Mouse (Mus musculus): ENCODE measurements around the gene Gm5155.
"Not testable (repeated sequence)": the region's sequence is repeated elsewhere in the genome, so short reads cannot be mapped to it uniquely, and the experiment has no call there.

The Gm5155 gene

GRCm38 (mm10) chr7:17871467-17871866, at the start of gene Gm5155:
Gene Gm5155 (plus strand): TSS chr7:17871767.
- DNase-seq: no peak

GRCm38 (mm10) chr7:17870776-17871175, 791 bp upstream of the Gm5155 start:
- no peak for DNase-seq

GRCm38 (mm10) chr7:17895341-17895740, 23.8 kb downstream of the Gm5155 start:
- not testable (repeated sequence) for DNase-seq

GRCm38 (mm10) chr7:17903146-17903915, 31.8 kb downstream of the Gm5155 start:
- no peak for DNase-seq

All from thymus, adult 18-20 months (tissue).